Mouse (Mus musculus) gastrocnemius, postnatal 36 days (tissue): Measurements from ENCODE around the gene Plekhg3. TPM values are rescaled to one million over a fixed set of nuclear protein-coding genes. Genes with fewer than 3 reads are reported as not detected.

Experiments used
- DNase-seq, 2 experiments: peaks; one replicate each; pipeline ENCODE4 v3.0.0; 2022
- intact Hi-C: fragments of 180-260 bp; cut with DNase I; formaldehyde crosslinking; loops from one replicate; pipeline ENCODE4 v1.15.1; 2025
- total RNA-seq, 2 experiments: library from RNA; stranded (reverse); gene quantifications; 2 replicates each; pipeline ENCODE4 v1.2.3; 2021

Plekhg3 gene
- total RNA-seq, 2 experiments from 2014 or later: 5.4 to 5.5 TPM

DNA sequence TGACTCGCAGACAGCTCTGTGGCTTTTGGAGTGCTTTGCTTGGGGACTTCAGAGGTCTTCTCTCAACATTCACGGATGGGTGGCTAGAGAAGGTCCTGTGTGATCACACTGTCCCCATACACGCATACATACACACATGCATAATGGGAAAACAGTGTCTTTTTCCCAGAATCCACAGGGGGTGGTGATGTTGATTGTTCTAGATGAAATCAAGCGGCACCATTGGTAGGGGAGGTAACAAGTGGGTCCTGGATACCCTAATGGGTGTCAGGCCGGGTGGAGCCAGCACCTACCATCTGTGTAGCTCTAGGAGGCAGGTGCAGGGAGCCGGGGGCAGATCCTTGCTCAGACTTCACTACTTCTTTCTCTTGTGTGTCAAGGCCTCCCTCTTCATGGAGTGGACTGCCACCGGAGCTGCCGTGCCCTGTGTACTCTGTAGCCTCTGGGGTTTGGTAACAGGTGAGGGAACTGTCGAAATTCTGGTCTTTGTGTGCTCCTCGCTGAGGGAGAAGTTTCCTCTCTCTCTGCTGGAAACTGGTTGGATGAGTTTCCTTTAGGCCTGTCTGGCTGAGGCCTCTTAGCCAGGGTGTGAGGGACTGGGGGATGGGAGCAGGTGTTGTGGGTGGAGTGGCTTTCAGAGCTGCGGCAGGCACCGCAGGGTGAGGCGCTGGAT is 16.9 kb downstream of the Plekhg3 start:
- DNase-seq: no peak
- intact Hi-C loops: no loop called here

DNA sequence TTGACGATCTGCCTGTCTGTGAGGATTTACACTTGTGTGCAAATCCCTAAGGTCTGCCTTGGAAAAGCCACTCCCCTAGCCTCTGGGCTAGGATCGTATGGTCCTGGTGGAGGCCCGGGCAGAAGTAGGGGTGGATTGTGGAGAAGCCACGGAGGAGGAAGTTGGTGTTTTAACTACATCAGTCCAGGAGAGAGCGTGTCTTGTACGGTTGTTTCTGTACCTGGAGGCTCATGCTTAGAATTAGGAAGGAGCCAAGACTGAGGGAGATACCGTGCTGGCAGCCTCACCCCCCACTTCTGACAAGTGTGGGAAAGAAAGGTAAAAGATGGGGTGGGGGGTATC is 17.4 kb downstream of the Plekhg3 start:
- DNase-seq: no peak
- intact Hi-C loops: no loop called here

DNA sequence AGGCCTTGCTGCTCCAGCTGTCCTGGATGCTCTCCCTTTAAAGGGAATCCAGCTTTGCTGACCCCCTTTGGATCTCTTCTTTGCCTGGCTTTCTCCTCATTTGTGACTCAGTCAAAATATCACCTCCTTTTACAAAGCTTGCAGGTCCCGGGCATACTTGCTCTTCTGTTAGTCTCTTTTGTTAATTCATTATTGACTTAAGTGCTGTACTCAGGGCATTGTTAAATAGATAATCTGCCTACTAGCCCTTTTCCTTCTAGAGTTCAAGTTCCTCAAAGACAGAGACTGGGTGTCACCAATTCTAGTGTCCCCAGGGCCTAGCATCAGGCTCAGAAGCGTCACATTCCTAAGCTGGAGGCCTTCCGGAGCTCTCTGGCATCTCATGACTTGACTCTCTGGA is 18.5 kb downstream of the Plekhg3 start:
- intact Hi-C loops: no loop called here
- DNase-seq: no peak

DNA sequence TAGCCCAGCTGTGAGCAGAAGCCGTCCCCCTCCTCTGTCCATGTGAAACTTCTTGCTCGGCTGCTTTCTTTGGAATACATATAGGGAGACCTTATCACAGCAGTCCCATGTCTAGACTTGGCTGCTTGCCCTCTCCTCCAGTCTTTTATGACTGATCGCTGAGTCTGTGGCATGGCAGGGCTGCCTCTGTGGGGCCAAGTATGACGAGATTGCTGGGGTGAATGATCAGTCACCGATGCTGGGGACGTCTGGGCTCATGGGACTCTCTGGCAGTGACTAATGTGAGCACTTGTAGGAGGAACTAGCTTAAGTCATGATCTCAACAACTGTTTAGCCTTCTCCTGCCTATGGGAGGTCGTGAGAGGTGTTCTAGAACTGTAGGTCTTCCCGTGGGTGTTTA is 21.6 kb downstream of the Plekhg3 start:
- DNase-seq: peak in 1 of 2 experiments; percentile 16
- intact Hi-C loops: no loop called here

DNA sequence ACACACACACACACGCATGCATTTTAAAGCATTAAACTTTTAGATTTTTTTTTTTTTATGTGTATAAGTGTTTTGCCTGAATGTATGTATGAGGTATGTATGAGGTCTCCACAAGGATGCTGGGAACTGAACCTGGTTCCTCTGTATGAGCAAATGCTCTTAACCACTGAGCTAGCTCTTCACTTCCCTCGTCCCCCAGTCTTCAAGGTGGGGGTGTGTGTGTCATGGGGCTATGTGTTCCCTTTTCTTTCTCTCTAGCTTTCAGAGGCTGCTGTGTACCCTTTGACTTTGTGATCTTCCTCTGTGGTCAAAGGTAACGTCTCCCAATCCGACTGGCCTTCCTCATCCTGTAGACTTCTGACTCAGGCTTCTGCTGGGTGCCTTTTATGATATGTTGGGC is 22.3 kb downstream of the Plekhg3 start:
- DNase-seq: peak in 1 of 2 experiments; percentile 10
- intact Hi-C loops: no loop called here

DNA sequence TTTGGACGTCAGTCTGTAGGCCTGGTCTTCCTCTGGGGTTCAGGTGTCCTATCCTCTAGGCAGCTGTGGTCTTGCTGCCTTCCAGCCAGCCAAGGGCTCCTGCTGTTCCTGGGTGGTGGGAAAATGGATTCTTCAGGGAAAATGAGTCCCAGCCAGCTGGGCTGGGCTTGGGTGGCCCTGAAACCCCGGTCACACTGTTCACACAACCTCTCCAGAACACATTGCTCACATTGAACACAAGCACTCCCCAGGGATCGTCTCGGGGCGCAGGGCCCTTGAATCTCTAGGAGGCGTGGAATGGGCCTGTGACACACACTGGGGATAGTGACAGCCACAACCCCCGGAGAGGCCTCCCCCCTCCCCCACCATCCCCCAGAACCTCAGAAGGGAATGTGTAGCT is 23.2 kb downstream of the Plekhg3 start:
- intact Hi-C loops: no loop called here

DNA sequence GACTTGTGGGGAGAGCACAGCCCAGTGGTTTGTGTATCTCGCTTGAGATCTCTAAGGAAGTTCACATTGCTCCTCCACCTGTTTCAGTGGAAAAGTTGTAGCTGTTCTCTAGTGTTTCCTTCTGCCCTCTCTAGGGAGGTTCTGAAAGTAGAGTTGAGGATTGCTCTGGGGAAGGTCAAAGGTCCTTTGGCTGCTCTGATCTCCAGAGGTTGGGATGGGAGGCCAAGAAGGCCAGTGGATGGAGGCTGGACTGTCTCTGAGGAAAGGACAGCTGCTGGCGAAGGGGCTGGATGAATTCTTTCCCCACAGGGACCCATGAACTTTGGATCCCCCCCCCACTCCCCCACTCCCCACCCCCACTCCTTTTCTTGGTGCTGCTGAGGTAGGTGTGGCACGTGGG is 23.7 kb downstream of the Plekhg3 start:
- intact Hi-C loops: no loop called here
- DNase-seq: peak in 1 of 2 experiments; percentile 13

More for the DNA sequence above, 23.2 kb downstream of the Plekhg3 start:
- DNase-seq: peak; percentile 42 to 51

DNA sequence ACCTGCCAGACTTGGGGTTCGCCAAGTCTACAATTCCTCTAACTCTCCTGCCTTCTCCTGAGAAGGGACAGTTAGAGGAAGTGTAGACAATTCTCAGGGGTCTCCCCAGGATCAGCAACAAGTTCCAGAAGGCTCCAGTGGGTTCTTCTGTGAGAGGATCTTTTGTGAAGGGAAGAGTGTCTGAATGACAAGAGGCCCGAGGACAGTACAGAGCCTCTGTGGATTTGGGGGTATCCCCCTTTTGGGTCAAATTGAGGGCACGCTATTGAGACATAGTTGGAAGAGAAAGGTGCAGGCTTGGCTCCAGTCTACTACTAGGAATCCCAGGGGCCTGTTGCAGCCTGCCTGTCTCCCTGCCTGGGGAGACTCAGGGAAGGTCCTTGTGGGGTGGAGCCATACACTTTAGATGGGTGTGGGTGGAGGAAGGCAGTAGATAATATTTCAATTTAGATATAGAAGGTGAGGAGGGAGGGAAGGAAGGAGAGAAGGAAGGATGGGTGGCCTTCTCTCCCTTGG is 24.2 kb downstream of the Plekhg3 start:
- DNase-seq: peak in 1 of 2 experiments; percentile 13
- intact Hi-C loops: no loop called here

DNA sequence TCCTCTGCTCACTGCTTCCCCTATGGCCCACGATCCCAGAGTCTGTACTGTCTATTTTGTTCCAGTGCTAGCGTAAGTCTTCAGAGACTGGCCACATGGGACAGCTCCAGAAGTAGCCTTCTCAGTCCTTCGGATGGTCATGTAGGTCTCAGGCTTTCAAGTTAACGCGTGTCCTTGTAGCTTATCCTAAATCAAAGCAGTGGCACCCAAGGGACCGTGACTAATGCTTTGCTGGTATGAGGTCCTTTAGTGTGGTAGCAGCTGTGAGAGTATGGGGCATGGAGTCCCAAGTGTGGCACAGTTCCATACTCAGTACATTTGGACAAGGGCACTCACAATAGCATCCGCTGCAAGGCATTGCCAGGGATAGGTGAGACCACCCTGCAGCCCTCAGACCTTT is 25.5 kb downstream of the Plekhg3 start:
- peak in 1 of 2 experiments; percentile 2 for DNase-seq
- intact Hi-C loops: no loop called here

DNA sequence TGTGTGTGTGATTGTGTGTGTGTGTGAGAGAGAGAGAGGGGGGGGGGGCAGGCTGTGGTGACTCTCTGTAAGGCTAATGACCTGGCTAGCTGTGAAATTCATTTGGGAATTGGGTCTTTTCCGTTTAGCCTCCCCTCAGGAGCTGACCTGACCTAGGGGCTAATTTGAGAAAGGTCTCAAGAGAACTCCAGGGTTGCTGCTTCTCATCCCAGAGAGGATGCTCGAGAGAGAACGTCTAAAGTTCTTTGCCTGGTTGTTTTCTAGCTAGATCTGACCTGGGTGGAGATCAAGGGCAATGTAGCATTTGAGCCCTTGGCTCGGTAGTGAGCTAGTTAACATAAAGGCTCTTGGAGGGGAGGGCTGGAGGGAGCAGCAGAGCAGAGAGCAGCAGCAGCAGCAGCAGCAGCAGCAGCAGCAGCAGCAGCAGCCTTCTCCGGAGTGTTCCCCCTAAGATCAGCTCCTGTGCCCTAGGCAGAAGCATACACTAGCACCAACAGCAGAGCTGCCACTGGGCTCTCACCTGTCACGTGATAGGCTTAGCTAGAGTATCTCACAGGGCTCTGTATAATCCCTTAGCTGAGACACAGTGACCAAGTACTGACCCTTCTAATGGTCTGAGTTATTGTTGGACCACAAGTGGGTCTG is 26.2 kb downstream of the Plekhg3 start:
- intact Hi-C loops: no loop called here
- peak in 1 of 2 experiments; percentile 3 for DNase-seq

DNA sequence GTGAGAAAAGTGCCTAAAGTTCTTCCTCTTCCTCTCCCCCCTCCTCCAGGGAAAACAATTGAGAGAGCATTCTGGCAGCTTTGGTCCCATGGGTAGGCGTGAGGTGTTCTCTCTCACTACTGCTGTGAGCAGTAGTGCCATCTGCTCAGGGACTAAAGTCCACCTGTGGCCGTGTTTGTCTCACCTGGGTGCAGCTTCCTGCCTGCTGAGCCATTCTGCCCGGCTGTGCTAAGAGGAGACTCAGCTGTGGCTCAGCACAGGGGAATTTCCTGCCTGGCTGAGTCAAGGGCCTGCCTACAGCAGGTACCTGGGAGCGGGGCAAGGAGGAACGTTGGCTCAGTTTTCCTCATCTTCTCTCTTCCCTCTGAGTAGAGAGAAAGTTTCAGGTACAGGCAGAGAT is 27.5 kb downstream of the Plekhg3 start:
- peak in 1 of 2 experiments; percentile 1 for DNase-seq
- intact Hi-C loops: no loop called here

DNA sequence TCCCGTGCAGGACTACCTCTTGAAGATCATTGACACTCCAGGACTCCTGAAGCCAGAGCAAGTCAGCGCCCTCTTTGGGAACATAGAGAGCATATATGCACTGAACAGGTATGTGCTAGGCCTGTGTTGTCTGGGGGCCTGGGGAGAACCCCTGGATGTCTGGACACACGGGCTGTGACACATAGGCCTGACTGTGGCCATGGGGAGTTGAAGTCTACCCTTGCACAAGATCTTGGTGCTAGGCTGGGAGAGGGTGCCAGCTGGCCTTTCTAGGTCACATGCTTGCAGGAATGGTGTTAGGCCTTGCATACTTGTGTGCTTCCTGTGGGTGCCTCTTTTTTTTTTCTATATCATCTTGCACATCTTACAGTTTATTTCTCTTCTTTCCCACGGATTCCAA is 31.5 kb downstream of the Plekhg3 start:
- DNase-seq: no peak
- intact Hi-C loops: no loop called here

DNA sequence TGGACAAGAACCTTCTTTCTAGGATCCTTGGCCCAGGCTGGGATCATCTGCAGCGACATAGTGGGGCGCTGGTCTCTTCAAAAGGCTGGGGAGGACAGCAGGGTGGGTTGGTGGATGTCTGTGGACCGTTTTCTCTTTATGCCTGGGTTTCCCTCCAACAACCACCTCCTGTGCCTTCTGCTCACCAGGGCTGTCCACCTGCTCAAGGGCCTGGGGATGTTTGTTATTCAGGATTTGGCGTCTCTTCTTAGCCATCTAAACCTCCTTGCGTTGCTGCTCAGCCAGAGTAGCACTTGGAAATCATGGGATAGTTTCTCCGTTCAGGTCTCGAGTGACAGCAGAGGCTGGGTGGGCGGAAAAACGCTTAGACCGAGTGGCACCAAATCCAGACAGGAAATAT is 35.6 kb downstream of the Plekhg3 start:
- DNase-seq: no peak
- intact Hi-C loops: no loop called here

DNA sequence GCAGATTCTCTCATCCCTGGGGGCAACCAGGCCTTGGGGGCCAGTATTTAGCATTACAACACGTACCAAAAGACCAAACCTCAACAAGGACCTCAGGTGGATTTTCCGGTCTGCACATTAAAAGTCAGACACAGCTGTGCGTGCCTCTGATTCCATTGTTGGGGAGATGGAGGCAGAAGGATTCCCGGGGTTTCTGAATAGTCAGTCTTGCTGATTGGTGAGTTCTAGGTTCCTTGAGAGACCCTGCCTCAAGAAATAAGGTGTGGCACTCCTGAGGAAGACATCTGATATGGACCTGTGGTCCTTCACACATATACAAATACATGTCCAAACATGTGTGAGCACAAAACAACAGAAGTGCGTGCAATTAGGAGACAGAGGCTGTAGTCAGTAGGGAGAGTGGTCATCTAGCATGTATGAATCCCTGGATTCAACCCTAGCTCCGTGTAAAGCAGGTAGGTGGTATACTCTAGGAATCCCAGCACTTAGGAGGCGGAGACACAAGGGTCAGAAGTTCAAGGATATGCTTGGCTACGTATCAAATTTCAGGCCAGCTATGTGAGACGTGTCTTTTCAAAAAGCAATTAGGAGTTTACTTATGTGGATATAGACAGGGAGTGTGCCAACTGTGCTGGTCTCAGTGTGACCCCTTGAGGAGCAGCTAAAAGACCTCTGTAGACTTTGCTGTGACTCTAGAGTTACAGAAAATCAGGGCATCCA is 39.7 kb downstream of the Plekhg3 start:
- intact Hi-C loops: no loop called here
- DNase-seq: no peak

DNA sequence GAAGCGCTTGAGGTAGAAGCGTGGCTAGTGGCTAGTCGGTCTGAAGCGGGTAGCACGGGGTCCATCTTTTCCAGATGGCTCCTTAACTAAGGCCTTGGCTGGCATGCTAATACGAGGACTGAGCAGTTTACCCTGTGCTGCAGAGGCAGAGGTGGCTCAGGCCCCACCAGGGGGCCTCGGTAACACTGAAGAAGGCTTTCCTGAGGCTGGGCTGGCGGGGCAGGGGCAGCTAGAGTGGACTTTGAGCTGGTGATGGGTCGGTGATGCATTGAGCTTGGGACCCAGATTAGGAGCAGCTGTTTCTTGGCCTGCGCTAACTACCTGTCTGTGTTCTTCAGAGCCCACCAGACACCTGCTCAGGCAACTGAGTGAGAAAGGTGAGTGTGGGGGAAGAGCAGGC is 40.6 kb downstream of the Plekhg3 start:
- intact Hi-C loops: no loop called here
- no peak for DNase-seq

DNA sequence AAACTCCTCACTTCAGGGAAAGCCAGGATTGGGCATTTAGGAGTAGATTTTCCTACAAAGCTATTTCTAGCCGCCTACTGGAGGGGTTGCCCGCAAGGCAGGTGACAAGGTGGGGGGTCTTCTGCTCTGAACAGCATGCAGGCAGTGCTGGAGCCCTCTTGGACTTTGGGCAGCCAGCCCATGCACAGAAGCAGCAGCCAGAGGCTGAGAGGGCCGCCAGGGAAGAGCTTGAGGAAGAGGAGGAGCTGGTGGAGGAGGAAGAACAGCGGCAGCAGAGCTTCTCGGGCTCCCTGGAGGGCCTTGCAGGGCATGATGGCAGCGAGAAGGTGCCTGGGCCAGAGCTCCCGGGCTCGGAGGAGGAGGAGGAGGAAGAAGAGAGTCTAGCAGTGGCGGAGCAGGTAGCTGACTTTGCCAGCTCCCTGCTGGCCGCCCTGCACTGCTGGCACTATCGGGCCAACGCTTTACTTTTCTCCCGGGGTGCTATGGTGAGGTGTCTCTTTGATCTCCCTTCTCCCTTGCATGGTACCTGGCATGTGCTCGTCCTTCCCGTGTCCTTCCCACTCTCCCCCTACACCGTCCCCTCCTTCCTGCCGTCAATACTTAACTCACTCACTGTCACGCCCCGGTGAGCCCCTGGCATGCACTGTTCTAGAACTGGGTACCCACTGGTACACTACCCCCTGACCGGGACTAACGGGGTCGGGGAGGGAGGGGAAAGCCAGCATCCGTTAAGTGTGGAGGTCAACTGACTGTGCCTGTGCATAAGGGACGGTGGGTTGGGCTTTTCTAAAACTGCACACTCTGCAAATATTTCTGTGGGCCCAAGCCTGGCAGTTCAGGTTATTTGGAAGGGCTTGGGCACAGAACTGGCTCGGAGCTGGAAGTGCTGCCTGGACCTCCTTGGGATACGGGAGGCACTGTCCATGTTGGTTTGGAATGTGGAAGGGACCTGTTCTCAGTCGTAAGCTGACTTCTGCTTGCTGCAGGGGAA is 41.9 kb downstream of the Plekhg3 start:
- no peak for DNase-seq
- intact Hi-C loops: no loop called here

DNA sequence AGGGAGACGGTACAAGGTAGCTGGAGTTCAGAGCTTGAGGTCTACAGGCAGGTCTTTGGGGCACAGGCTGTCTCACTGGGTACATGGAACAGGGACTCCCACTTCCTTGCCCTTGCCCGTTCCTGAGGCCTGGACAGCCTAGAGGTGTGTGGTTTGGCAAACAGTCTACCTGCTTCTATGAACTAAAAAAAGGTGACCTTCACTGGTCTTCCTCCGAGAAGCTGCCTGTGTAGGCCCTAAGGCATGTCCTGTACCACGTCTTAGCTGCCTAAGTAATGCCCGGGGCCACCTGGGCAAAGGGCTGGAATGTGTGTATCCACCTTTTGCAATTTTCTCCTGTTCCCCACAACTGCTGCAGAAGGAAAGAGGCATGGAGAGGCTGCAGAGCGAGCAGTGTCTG is 42.7 kb downstream of the Plekhg3 start:
- DNase-seq: no peak
- intact Hi-C loops: no loop called here

DNA sequence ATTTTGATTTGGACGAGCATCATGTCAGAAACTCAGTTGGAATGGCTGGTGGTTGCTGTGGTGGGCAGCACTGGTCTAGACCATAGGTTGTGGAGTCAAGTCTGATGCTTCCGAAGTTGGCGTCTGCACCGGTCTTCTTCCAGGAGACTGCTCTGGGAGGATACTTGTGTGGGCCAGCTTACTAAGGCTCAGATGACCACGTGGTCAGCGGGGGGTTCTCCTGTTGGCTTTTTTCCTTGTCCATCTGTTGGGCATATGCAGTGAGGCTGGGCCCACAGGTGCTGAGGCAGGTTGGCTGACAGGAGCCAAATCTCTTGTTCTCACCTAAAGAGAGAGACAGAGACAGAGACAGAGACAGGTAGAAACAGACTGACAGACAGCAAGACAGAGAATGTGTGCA is 44.1 kb downstream of the Plekhg3 start:
- intact Hi-C loops: no loop called here
- no peak for DNase-seq

DNA sequence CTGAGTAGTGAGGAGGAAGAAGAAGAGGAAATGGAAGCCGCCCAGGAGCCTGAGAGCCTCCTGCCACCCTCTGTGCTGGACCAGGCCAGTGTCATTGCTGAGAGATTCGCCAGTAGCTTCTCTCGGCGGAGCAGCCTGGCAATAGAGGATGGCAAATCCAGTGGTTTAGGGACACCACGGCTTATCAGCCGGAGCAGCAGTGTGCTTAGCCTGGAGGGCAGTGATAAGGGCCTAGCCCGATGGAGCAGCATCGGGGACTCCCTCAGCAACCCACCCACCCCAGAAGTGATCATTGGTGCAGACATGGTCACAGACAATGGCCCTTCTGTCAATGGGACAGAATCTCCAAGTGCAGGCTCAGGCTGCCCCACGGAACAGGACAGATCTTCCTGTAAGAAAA is 45.4 kb downstream of the Plekhg3 start:
- intact Hi-C loops: no loop called here

DNA sequence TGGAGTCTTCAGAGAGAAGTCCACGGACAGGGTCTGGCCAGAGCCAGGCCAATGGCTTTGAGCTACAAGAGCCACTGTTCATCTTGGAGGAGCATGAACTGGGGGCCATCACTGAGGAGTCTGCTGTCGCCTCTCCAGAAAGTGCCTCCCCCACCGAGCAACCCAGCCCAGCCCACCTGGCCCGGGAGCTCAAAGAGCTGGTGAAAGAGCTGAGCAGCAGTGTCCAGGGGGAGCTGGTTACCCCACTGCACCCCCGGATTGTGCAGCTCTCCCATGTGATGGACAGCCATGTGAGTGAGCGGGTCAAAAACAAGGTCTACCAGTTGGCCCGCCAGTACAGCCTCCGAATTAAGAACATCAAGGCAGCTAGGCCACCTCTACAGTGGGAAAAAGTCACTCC is 46.1 kb downstream of the Plekhg3 start:
- no peak for DNase-seq
- intact Hi-C loops: no loop called here

More for the DNA sequence above, 45.4 kb downstream of the Plekhg3 start:
- DNase-seq: no peak
